Mouse (Mus musculus): ENCODE measurements around the gene Pla2g6.

Pla2g6 gene

DNA sequence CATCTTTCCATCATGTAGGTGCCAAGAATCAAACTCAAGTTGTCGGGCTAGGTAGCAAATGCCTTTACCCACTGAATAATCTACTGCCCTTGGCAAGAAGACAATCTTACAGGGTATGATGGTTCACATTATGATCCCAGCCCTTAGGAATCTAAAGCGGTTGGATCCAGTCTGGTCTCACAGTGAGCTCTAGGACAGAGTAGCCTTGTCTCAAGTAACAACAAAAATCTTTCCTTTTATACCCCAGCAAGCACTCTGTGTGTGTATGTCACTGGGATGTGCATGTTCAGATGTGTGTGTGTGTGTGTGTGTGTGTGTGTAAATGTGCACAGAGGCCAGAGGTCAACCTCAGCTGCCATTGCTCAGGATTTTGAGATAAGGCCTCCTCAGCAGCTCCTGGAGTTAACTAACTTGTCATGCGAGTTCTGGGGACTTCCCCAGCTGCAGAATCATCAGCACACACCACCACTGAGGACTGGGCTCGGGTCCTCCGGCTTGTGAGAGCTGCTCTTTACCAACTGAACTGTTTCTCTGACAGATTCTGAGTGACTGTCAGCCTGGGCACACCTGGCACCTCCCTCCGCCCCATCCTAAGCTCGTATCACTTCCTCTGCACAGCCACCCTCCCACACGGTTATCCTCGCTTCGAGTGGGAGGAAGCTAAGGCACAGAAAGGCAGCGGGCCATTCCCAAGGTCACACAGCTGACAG, 5.8 kb downstream of the Pla2g6 start:
- no peak for DNase-seq (ENCODE audit: low spot score)

DNA sequence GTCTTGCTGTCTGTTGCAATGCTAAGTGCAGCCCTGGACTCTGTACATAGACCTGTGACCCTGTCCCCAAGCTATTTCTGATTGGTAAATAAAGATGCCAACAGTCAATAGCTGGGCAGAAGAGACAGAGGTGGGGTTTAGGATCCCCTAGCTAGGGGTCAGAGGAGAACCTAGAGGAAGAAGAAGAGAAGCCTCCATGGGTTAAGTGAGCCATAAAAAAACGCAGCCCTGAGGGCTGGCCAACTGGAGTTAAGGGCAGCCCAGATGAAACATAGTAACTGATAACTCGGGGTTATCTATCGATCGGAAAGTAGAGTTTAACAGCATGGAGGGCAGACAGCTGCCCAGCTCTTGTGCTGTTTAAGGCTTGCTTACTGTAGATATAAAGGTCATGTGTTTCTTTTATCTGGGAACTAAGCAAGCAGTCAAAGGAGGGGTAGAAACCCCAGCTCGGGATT, 6.4 kb downstream of the Pla2g6 start:
- no peak for DNase-seq (ENCODE audit: low spot score)

DNA sequence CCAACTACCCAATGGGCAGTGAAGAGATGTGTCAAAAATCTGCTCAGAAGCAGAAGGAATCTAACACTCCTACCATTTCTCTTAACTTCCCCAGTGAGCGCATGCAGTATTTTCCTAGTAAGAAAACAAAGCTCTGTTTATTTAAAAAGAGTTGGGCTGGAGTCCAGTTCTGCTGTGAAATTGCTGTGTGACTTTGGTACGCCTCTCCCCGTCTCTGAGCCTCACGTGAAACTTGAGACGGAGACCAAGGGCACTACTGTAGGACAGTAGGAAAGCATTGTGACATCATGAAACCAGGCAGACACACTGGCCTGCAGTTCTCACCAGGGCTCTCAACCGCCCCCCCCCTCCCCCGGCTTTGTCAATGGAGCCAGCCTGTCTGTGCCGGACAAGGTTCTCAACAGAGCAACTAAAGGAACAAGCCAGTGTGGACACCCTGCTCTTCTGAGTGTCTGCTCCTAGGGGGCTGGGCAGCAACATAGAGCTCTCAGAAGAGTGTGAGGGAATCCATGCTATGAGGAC, 14.3 kb downstream of the Pla2g6 start:
- no peak for DNase-seq (ENCODE audit: low spot score)

DNA sequence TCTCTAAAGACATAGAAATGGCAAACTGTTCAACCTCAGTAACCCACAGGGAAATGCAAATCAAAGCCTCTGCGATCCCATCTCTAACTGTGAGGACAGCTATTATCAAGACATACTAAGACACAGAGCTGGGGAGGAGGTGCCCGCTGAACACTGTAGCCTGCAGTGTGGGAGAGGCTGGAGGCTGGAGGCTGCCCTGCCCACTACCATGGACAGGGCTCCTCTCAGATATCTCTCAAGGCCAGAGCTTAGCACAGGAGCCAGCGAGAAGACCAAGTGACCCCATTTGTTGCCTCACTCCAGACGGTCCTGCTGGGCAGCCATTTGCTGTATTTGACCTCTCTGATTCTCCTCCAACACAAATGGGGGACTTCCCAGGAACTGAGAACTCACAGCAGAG, 20.3 kb downstream of the Pla2g6 start:
- no peak for DNase-seq (ENCODE audit: low spot score)

DNA sequence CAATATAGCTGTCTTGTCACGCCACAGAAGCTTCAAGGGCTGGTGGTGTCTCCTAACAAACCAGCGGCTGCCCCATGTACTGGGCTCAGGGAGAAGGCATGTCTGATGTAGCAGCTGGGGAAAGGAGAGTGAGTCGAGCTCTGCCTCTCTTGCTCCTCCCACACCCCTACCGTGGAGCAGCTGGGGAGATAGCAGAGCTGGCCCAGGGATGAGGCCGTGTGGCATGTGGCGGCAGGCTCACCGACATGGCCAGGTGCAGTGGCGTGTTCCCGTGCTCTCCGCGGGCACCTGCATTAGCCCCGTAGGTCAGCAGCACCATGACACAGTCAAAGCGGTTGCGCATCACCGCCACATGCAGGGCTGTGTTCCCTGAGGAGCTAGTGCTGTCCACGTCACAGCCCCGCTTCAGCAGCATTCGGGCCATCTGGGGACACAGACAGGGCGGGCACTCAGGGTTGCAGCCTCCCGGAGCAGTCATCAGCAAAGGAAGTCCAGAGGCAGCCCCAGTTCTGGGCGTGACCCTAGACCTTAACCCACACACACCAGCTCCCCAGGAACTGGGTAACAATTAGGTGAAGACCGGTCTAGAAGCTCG, 22.1 kb downstream of the Pla2g6 start:
- no peak for DNase-seq (ENCODE audit: low spot score)

DNA sequence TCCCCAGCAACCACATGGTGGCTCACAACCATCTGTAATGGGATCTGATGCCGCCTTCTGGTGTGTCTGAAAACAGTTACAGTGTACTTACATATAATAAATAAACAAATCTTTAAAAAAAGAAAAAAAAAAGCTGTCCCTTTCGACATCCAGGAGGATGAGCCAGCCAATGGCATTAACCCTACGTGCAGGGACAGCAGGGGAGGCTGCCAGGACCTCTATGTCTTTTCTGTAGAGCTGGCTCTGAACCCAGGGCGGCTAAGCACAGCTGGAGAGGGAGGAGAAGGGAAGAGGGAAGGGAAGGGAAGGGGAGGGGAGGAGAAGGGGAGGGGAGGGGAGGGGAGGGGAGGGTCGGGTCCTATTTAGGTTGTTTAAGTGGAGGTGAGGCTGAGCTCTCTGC, 23.4 kb downstream of the Pla2g6 start:
- no peak for DNase-seq (ENCODE audit: low spot score)

DNA sequence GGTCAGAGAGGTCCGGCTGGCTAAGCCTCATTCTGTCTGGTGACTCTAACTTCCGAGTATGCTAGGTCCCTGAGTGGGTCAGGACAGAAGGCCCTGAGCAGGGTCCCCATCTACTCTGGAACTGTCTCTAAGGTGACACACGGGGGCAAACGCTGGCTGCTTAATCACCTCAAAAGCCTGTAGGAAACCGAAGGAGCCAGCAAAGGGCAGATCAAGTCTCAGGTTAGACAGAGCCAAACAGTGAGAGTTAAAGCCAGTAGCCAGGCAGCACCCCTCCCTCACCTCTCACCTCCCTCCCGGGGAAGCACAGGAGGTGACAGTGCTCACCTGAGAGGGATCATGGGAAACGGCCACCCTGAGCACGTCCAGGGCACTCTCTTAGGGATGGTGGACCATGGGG, 24.5 kb downstream of the Pla2g6 start:
- DNase-seq (ENCODE audit: low spot score): no peak

DNA sequence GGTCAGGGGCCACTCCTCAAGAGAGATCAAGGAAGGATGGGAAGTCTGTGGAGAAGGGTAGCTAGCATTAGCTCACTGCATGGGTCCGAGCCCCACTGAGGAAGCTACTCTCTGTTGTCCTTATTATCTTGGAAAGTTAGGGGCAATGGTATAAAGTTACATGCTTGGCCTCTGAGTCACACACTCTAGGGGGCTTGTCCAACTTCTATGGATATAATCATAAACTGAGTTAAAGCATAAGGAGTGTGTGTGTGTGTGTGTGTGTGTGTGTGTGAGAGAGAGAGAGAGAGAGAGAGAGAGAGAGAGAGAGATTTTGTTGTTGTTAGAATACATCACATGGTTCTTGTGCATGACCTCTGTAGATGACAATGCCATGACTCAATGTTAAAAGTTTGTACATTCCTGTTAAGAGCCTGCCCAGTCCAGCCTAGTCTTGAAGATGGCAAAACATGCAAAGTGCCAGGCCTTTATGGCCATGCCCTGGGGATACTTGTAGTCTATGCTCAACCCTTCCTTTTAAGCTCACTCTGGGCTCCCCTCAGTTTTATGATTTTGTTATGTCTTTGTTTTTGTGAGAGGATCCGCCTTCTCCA, 28.5 kb downstream of the Pla2g6 start:
- DNase-seq (ENCODE audit: low spot score): no peak

DNA sequence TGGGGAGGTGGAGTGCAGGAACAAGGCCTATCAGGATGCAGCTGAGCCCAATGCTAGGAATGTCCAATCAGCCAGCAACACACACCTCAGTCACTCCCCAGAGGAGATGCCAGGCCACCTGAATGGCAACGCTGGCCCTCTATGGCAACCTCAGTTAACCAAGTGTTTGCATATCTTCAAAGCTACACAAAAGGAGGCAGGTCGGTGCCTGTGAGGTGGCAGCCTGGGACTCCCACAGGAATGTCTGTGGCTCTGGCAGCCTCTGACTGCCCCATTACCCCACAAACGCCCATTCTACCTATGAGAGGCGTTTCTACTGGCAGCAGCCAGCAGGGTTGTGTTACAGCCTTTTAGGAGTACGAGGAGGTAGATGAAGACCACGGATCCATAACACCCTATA, 29.6 kb downstream of the Pla2g6 start:
- no peak for DNase-seq (ENCODE audit: low spot score)

DNA sequence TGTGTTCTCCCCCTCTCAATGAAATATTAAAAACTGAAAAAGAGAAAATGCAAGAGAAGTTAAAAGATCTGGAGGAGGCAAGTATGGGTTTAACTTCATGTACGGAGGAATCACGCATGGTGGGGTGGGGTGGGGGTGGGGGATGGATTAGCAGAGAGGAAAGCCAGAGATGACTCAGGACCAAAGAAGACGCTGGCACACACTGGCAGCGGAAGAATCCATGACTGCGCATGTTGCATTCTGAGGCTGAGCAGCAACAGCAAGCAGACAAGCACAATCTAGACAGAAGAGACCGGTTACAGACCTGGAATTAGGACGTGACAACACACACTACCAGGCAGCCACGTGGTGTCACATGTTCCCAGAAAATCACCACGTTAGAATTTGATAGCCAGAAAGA, 35.4 kb downstream of the Pla2g6 start:
- no peak for DNase-seq (ENCODE audit: low spot score)

DNA sequence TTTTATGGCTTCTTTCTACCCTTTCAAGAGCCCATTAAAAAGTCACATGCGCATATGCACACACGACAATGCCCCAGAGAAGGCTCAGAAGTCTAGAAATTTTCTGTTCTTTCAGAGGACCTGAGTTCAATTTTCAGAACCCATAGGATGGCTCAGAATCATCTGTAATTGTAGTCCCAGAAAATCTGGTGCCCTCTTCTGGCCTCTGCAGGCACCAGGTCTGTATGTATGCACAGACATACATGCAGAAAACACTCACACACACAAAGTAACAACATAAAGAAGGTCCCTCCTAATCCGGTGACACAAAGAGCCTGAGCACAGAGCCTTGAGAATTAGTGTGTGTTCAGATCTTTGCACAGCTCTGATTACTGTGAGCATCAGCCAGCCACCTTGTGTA, 37.9 kb downstream of the Pla2g6 start:
- no peak for DNase-seq (ENCODE audit: low spot score)

DNA sequence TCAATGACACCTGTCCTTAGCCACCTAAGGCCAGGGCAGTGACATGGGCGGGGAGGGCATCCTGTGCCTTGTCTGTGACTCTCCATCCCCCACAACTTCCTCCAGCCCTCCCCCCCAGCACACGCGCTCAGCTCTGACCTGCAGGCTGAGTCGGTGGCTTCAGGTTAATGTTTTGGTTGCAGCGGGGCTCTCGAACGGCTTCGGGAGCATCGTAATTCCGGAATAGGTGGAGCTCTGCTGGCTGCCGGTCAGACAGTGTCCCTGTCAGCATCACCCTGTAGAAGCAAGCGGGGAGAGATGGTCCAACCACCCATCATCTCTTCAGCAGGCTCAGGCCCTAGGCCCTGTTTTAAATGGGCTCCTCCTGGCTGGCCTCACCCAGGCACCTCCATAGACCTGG, 38.7 kb downstream of the Pla2g6 start:
- no peak for DNase-seq (ENCODE audit: low spot score)

DNA sequence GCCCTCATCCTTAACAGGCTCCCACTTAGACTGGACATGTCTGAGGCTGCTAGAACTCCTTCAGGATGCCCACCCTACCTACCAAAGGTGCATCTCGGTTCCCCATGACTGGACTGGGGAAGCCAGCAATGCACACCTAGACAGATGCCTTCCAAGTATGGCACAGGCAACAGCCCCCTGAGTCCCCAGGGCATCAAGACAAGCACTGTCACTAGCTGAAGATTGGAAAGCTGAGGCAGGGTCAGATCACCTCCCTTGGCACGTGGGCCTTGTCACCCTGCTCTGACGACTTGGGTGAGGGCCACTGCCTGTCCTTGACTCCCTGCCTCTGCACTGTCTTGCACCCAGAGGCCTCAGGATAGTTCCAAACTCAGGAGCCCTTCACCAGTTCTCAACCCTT, 39.8 kb downstream of the Pla2g6 start:
- no peak for DNase-seq (ENCODE audit: low spot score)

DNA sequence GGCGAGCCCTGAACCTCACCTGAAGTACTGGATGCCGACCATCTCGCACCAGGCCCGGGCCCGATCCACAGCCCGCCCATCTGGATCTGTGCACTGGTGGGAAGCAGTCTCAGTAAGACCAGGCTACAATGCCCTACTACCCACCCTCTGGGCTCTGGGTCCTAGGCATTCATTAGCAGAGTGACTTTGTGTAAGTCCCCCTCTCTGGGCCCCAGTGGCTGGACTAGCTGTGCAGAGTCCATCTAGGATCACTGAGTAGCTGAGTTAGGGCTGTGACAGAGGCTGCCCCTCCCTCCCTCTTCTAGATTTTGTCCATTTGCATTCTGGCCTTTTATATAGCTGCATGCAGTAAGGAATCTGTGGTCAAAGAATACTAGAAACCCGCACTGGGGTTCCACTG, 41.1 kb downstream of the Pla2g6 start:
- DNase-seq (ENCODE audit: low spot score): no peak

DNA sequence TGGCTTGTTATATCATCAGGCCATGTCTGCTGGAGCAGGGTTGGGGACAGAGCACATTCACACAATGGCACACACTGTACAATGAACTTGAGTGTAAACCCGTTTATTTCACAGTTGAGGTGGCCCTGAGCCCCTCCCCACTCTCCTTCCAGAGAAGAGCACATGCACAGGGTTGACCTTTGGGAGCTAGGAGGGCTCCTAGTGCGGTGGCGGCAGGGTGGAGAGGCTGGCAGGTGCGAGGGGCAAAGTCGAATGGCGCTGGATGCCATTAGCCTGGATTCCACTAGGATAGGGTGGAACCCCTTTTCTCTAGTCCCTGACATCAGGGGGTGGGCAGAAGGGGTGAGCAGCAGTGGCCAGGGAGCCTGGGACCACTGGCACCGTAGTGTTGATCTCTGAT, 42.0 kb downstream of the Pla2g6 start:
- DNase-seq (ENCODE audit: low spot score): no peak

DNA sequence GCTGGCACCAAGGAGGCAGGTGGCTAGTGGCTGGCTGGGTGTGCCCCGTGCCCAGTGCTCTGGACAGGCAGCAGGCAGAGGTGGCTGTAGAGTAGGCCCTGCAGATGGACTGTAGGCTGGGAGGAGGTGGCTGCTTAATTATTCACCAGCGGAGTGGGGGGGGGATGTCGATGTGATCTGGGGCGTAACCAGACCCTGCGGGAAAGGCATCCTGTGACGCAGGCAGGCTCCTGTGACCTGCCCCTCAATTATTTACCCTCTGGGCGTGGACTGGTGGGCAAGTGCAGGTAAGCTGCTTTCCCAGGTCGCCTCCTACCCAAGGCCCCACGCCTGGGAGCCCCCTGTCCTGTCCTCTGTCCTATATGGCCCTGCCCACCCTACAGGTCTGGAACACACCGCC, 42.8 kb downstream of the Pla2g6 start, which contains the start of gene Baiap2l2:
TSS of gene Baiap2l2 (minus strand) at position 139 of the 400 bp plus-strand sequence.
- DNase-seq (ENCODE audit: low spot score): no peak

DNA sequence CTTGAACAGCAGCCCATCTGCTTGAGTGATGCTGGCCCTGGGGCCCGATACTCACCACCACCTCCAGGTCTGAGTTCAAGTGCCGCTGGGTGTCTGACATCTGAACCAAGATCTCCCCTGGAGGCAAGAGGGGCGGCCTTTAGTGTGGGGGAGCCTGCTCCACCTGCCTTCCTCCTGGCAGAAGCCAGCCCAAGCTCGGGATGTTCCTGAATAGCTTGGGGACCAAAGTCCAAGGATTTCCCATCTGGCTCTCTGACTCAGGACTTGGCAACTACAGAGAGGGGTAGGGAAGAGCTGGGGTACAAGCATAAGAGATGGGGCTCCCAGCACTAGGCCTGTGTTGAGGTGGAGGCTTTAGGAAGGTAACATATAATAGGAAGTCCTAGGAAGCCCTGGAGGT, 44.8 kb downstream of the Pla2g6 start:
- no peak for DNase-seq (ENCODE audit: low spot score)

DNA sequence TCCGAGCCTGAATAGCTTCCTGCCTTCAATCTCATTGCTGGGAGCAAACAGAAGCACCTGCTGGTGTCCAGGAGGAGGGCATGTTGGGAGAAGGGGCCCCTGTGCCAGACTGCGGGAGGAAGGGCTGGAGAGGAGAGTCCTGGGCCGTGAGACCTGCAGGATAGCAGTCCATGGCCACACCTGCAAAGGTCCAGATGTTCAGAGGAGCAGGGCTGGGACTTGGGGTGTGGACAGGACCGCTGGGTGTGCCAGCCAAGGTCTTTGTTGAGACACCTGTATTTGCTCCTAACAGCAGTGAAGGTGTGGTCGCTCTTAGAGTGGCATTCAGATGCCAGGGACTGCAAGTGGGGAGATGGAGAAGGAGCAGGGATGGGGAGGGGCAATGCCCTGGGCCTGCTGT, 45.8 kb downstream of the Pla2g6 start:
- no peak for DNase-seq (ENCODE audit: low spot score)

DNA sequence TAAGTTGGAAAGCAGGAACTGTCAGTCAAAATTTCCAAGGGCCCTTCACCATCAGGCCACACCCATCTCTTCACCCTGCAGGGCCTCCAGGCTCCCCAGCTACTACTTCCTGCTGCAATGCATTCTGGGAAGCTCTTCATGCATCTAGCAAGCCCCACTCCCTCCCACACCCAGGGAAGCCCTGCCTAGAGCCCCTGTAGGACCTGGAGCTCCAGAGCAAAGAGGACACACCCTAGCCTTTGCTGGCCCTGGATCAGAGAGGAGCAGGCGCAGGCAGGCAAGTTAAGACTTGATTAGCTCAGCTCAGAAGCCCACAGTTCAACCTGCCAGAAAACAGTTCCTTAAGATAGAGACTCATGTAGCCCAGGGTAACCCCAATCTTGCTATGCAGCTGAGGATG, 46.8 kb downstream of the Pla2g6 start:
- peak; percentile 59 for DNase-seq (ENCODE audit: low spot score)

DNA sequence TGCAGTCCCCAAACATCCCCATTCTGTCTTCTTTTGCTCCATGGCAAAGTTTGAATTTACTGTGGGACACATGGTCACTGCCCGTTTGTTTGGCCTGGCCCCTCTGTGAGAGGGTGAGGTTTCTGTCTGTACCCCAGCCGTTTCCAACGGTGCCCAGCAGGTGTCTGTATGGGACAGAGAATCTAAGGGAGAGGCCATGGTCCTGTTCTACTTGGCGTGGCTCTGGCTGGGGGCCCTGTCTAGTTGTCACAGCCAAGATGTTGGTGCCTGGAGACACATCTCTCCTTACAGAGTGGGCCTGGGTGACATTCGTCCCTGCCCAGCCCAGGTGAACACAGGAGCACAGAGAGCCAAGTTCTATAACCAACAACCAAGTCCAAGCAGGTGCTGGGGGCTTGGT, 47.3 kb downstream of the Pla2g6 start:
- no peak for DNase-seq (ENCODE audit: low spot score)

DNA sequence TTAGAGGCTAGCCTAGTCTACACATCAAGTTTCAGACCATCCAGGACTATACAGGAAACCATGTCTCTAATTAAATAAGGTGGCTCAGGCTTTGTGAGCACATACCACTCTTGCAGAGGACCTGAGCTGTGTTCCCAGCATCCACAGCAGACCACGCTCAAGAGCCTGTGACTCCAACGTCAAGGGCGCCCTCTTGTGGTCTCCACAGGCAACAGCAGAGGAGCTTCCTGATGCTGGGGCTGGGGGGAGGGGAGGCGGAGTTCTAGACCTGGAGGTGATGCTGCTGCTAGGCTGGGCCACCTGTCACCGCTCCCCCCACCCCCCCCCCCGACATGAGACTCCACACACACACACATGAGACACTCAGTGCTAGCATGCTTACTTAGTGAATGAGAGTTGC, 48.0 kb downstream of the Pla2g6 start:
- DNase-seq (ENCODE audit: low spot score): peak; percentile 44

DNA sequence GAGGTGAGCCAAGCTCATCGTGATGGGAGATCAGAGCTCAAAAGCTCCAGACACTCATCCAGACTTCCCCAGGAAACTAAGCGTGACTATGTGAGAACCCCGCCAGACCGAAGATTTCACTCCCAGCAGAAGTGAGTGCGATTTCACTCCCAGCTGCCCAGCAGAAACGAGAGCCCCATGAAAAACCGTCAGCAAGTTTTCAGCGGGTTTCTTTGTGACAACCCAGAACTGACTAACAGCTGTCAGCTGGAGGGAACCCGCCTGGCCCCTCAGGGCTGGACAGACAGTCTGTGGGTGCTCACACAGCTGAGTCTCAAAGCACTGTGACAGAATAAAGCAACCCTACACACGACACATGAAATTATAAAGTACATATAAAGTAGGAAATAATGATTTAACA, 50.5 kb downstream of the Pla2g6 start:
- DNase-seq (ENCODE audit: low spot score): no peak

DNA sequence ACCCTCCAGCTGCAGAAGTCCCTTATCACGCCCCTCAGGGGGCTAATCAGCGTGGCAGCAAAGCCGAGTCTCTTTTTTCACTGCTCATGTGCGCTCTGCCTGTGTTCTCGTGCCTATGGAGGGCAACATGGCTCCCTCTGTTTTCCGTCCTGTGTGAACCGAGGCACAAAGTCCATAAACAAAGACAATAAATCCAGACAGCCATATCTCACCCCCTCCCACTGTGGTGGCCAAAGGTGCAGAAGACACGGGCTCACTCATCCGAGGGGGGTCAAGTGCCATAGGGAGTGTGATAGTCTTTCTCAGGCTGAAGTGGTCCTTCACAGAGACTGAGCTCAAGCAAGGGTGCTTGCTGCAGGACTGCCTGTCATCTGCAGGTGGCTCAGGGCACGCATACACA, 55.2 kb downstream of the Pla2g6 start:
- no peak for DNase-seq (ENCODE audit: low spot score)

Data from MN1 (cell line).